Mouse (Mus musculus) urinary bladder, postnatal 10 days (tissue): ENCODE measurements around the gene Mxra8.

Experiments used
- DNase-seq: peaks from one replicate; pipeline ENCODE4 v3.0.0; 2022; ENCODE audit warnings: low spot score

Gene Mxra8

DNA sequence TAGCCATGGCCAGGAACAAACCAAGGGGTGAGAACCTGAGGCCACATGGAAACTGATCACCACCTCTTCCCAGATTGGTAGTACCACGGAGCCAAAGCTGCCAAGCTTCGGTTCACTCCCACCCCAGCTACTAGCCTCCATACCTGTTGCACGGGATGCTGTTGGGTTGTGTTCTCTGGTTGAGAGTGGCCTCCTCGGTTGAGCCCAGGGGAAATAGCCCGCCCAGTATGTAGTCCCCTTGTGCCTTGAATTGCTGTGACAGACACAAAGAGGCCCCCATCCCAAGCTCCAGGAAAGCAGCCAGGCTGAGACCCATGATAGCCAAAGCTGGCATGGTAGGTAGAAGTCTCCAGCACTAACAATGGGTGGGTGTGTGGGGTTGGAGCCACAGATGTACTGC lies 23.5 kb downstream of the Mxra8 start, which contains the start of gene Tas1r3:
Gene Tas1r3, minus strand, starts transcription at position 362 of the 400 bp plus-strand sequence.
- DNase-seq: no peak

DNA sequence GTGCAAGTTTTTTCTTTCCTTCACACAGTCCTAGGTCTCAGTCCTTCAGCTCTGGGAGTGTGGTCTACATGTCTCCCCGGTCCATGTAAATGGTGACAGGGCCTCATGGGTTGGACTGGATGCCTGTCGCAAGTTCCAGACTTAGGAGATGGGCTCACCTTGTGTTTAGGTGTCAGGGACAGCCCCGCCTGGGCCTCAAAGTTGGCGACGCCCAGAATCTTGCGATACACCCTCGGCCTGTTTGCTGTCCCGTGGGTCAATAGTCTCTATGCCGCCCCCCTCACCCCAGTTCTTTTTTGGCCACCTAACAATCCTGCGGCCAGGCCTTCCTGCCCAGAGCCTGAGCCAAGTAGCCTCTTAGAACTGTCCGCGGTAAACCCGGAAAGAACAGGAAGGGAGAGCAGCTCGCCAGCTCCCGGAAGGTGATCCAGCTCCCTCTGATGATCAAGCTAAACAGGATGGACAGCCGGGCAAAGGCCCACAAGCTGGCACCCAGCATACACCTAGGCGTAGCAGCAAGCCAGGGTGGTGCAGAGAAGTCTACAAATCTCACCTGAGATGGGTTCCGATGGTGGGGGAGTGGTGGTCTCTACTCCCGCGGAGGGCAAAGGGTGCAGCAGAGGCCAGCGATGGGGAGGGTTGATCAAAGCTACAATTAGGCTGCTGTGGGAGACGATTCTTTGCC lies 29.3 kb downstream of the Mxra8 start:
- DNase-seq: no peak

DNA sequence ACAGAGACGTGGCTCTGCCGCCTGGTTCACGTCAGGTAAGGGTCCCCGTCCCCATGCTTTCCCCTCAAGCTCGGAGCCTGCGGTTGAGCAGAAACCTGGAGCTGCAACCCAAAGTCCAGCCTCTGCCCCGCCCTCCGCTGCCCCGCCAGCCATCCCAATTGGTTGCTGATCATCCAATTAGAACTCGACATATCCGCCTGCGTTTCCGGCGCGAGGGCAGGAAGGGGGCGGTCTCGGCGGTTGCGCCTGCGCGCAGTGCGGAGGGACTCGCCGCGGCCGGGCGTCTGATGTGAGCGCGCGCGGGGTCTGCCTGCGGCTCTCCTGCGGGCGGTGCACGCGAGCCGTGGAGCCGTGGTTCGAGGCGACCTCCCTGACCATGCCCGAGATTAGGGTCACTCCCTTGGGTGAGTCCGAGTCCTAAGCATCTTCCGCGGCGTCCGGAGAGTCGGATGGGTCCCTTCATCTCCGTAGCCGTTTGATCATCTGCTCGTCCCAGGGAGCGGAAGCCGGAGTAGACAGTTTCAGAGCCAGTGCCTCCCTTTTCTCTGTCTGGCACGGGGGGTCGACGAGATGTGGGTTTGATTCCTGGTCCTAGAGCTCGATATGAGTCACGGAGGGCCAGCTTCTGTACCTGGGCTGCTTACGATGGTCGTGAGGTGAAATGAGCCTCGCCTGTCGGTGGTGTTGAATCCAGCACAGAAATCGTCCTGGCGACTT lies 30.0 kb downstream of the Mxra8 start, which contains the start of the genes Cptp and Ints11:
Gene Cptp, minus strand, starts transcription at position 124 of the 717 bp plus-strand sequence.
Gene Ints11, plus strand, starts transcription at position 230 of the 717 bp plus-strand sequence.
- DNase-seq: peak; percentile 81

DNA sequence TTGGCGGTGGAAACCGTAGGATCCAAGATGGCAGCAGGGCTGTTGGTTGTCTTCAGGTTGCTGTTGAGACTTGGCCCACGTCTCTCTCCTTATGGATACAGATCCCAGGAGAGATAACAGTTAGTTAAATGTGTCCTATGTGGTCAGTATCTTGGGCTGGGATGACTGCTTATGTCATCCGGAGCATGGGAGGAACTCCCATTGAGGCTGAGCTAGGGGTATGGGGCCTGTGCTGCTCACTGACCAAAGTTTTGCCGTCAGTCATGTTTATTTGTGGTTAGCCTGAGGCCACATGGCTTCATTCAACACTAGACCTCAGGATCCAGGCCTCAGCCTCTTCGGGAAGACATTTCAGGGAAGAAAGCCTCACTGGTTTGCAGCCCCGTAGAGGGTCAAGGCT lies 31.9 kb downstream of the Mxra8 start:
- DNase-seq: no peak

DNA sequence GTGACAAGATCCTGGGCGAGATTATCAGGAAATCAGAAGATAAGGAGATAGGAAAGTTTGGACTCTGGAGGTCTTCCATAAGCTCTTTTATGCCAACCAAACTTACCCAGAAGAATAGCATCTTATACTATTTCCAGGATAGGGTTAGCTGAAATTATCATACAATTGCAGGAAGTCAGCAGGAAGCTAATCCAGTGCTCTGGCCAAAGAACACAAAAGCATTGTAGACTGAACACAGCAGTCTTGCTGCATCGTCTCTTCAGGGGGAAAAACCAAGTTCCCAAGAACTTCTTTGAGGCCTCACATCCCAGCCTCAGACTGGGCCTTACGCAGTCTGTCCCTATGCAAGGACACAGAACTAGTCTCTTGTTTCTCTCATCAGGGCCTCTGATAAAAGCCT lies 44.1 kb downstream of the Mxra8 start:
- DNase-seq: no peak

DNA sequence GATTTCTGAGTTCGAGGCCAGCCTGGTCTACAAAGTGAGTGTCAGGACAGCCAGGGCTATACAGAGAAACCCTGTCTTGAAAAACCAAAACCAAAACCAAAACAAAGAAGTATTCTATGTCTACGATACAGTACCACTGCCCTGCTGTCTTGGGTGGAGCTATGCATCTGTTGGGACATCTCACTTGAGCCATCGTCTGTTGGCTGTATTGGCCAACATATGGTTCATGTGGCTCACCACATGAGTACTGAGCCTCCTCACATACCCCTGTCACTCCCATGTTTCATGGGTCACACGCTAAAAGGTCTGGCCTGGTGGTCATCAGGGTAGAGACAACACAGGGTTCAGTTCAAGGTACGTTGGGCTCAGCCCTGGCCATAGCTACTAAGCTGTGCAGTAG lies 46.9 kb downstream of the Mxra8 start:
- DNase-seq: no peak

DNA sequence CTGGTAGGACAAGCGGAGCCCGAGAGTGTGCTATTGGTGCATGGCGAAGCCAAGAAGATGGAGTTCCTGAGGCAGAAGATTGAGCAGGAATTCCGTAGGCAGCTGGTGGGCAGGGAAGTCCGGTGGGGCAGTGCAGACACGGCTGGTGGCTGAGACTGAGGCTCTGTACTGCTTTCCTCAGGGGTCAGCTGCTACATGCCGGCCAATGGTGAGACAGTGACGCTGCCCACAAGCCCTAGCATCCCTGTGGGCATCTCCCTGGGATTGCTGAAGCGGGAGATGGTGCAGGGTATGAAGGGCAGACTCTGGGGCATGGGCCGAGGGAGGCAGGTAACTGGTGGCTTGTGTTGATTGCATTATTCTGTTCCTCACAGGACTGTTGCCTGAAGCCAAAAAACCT lies 48.2 kb downstream of the Mxra8 start:
- no peak for DNase-seq

DNA sequence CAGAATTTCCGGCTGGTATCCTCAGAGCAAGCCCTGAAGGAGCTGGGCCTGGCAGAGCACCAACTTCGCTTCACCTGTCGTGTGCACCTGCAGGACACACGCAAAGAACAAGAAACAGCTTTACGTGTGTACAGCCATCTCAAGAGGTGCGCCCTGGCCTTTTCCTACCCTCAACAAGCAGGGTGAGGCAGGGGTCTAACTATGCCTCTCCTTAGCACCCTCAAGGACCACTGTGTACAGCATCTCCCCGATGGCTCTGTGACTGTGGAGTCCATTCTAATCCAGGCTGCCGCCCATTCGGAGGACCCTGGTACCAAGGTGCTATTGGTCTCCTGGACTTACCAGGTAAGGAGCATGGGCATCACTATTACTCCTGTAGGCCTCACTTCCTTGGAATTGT lies 48.7 kb downstream of the Mxra8 start:
- DNase-seq: no peak

DNA sequence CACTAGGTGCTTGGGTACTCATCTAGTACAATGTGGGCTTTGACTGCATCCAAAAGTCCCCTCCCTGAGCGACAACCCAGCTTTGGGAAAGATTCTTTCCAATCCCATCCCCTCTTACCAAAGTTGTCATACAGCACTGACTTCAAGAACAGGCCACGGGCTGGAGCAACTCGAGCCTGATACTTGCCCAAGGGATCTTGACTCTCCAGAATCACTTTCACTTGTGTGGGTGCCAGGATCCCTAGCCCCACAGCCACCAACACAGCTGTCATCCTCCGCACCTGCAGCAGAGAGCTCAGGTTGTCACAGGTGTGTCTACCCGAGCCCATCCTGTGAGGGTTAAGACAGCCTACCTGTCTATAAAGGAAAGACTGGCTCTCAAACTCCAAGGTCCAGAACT lies 49.8 kb downstream of the Mxra8 start:
- no peak for DNase-seq

DNA sequence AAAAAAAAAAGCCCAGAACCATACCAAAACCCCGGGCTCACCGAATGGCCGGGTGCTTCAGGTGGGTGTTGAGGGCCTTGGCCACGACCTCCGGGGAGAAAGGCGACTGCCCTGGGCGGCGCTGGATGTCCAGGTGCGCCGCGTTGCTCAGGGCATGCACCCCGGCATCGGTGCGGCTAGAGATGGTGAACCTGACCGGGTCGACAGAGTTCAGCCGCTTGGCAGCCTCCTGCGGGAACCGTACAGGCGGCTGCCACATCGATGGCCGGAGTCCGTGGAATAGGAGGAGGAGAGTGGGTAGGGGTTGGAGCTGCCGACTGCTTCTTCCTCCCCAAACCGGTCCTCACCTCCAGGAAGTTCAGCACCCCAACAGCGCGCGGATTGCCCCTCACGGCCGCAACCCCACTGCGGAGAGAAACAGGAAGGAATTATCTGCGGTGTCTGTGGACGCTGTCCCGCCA lies 51.6 kb downstream of the Mxra8 start:
- DNase-seq: no peak

DNA sequence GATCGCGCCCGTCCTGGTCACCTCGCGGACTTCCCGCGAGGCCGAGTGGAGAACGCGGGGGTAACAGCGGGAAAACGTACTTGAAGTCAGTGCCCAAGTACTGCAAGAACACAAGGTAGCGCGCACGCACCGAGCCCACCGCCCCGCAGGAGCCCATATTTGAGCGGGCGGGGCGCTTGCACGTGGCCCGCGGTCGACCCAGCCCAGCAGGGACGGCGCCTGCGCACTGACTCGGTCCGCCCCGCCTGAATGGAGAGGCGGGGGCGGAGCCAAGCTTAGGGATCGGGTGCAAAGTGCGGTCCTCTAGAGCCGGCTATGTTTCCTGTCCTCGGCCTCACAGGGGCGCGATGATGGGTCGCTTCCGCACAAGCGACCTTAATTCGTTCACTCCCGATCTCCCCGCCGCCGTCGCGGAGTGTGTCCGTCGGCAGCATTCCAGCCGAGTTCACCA lies 52.1 kb downstream of the Mxra8 start, which contains the start of the genes Pusl1 and Acap3:
Gene Pusl1, minus strand, starts transcription at position 231 of the 451 bp plus-strand sequence.
Gene Acap3, plus strand, starts transcription at position 272 of the 451 bp plus-strand sequence.
- DNase-seq: peak; percentile 91

DNA sequence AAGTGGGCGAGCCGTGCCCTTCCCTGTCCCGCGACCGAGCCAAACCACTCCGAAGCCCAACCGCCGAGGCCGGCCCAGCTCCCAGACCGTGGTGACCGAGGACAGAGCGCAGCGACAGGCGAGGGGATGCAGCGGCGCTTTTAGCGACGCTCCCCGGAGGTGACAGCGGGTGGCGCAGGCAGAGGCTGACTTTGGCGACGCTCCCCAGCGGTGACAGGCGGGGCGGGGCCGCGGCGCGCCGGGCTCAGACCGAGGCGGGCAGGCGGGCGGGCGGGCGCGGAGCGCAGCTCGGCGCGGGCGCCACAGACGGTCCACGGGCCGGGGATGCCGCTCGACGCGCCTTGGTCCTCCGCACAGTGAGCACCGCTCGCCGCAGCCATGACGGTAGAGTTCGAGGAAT lies 52.5 kb downstream of the Mxra8 start:
- no peak for DNase-seq

DNA sequence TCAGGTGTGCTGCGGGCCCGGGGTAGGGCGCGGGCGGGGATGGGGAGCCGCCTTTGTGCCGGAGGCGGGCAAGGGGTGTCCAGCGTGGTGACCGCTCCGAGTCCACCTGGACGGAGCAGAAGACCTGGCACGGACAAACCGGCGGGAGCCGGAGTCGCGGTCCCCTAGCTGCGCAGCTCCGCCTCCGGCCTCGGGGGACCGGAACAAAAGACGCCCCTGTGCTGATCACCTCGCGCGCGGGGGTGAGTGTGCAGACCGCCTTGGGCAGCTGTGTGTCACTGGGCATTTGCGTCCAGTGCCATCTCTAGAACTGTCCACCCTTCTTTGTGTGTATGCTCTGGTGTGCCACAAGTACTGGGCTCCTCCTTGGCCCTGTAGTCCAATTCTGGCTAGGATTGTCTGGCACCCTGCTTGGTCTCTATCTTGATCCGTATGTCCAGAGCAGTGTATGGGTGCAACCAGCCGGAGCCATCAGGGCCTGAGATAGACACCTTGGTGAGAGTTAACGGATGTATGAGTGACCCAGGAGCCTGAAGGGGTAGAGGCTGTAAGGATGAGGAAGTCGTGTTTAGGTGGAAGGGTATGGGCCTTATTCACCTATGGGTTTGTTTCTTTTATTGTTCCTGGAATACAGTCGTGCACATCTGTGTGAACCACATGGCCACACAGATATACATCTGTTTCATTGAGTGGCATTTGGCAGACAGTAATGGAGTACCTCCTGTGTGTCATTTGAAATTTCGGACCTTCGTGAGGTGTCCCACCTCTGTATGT lies 53.1 kb downstream of the Mxra8 start:
- no peak for DNase-seq

DNA sequence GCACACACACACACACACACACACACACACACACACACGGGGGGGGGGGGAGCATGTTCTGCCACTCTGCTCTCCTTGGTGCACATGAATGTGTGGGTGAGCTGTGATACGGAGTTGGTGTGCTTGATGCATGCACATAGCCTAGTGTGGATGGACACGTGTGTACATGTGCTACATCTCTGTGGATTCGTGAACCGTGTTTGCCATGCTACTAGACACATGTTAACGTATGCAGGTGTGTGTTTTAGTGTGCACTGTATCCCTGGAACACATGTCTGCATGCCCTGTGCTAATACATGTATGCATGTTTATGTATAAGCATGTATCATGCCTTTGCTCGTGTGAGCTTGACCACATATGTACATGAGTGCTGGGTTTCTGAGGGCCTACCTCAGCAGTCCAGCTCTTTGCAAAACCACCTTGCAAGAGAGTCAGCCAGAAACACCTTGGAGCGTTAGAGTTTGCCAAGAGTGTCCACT lies 53.8 kb downstream of the Mxra8 start:
- no peak for DNase-seq
